Mouse (Mus musculus) monocyte, adult 5-6 weeks (primary cell): ENCODE results near the gene Alg9. TPM values are rescaled to one million over a fixed set of nuclear protein-coding genes. Genes with fewer than 3 reads are reported as not detected.
"Not testable (repeated sequence)": the region's sequence is repeated elsewhere in the genome, so short reads cannot be mapped to it uniquely, and the experiment has no call there.

Experiments used
- ATAC-seq: fragments of 153-309, 156-312 bp; replicated peaks from 2 replicates; pipeline ENCODE4 v1.8.0; 2017; ENCODE audit warnings: mild to moderate bottlenecking; ENCODE audit not compliant: low TSS enrichment, insufficient number of reproducible peaks, severe bottlenecking, poor library complexity, low FRiP score
- total RNA-seq: library from RNA; stranded (forward); fragments of 200-1000, 200-491, 200-594 nt; gene quantifications from 3 replicates; pipeline ENCODE4 v1.2.3, GENCODE M21; 2017

Alg9 gene
- total RNA-seq, 1 experiment from 2014 or later, result 16.5 TPM

DNA sequence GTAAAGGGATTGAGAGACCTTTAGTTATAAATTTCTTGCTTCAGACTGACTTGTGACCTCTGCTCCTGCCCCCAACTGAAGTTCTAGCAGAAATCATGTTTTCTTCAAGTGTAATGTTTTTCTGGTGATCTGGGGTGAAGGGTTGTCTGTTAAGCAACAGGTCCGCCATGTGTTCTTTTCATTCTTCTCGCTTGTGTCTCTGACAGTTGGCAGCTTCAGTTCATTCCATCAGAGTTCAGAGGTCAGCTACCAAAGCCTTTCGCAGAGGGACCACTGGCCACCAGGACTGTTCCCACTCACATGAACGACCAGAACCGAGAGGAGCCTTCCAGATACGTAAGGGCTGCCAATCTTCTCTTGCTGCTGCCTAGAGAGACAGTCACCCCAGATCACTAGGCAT lies 33.7 kb downstream of the Alg9 start:
- ATAC-seq, result no peak

DNA sequence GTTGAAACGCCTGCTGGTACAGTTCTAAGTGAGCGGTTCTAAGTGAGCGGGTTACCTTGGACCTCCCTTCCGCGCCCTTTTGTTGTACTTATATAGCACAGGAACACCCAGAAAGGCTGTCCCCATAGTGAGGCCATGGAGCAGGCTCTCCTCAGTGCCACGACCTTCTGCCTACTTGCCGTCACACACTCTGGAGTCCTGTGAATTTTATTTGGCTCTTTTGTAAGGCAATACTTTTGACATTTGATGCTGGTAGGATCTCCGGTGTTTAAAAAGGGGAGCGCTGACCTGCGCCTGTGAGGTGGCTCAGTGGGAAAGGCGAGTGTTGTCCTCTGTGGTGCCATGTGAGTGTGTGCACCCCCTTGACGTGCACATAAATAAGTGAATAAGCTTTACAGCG lies 34.3 kb downstream of the Alg9 start:
- no peak for ATAC-seq

DNA sequence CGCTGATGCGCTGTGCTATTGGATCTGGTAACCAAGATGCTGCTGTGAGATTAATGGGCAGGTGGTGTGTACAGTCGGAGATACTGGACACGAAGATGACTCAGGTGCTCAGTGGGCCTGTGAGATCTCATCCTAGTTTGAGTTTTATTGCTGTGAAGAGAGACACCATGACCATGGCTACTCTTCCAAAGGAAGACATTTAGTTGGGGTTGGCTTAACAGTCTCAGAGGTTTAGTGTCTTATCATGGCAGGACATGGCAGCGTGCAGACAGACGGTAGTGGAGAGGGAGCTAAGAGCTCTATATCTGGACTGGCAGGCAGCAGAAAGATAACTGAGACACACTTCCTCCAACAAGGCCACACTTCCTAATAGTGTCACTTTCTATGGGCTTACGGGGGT lies 36.4 kb downstream of the Alg9 start:
- ATAC-seq, result no peak

DNA sequence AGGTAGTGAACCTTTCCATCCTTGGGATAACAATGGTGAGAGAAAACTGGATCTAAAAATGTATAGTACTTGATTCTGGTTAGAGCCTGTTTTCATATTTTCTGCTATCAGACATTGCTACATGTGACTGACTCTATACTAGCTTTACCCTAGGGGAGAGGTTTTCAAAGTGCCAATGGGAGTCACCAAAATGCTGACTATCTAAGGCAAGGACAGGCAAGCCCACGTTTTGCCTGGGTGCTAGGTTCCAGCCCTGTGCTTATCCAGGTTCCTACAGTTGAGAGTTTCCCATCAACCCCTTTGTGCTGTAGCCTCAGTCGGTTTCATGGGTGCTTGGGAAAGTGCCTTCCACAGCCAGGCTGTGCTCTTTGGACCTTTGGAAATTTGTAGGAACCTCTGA lies 36.9 kb downstream of the Alg9 start:
- no peak for ATAC-seq

DNA sequence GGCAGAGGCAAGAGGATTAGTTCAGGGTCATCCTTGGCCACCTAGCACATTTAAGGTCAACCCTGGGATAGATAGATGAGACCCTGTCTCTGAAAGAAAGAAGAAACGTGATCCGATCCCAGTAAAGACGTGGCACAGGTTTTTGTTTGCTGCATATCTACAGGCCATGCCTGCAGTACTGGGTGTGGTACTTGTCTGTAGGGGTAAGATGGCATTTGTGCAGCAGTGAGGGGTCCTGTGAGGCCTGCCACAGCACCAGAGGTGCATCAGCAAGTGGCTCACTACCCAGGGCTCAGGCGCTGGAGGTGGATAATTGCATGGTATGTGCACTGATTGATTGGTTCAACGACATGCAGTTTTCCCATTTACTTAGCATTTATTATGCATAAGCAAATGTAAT lies 39.0 kb downstream of the Alg9 start:
- ATAC-seq, result no peak

DNA sequence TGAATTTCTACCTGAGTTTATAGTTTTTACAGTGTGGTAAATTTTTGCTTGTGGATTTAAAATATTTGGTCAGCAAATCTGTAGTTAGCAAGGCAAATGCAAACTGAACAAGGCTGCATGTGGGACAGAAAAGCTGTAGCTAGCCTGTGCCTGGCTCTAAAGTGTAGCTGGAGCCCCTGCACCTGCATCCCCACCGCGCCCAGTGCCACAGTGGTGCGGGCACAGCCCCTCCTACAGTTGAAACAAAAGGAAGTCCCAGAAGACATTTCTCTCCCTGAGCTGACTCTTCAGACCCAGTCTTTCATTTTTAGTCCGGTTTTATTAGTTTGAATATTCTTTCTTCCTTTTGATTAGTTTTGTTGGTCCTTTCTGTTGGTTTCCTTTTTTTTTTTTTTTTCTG lies 40.8 kb downstream of the Alg9 start:
- ATAC-seq, result no peak

DNA sequence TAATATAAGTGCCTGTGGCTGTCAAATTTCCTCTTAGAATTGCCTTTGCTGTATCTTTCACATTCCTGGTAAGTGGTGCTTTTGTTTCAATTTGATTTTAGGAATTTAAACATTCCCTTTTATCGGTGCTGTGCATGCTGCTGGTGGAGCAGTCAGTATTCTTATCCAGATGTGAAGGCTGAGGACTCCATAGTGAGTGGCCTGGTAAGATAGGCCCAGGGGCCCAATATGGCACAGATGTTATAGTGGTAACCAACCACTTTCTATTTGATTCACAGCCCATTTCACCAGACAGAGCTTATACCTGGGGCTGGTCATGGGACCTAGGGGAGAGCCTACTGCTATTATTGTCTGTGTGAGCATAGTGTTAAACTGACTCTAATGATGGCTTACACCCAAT lies 41.7 kb downstream of the Alg9 start:
- no peak for ATAC-seq

DNA sequence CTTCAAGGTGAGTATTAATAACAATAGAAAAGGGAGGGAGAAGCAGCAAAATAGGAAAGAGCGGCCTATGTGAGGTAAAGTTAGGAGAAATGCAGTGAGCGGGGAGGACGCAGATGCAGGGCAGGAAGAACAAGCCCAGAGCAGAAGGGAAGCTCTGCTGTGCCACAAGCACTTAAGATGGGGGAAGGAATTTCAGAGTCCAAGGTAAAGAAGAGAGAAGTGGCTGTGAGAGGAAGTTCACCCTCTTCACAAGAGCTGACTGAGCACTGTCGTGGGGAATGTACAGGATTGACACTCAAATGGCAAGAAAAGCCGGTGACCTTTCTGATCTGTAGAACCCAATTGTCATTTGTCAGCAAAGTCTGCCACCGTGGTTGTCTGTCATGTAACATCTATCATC lies 43.2 kb downstream of the Alg9 start:
- ATAC-seq, result no peak

DNA sequence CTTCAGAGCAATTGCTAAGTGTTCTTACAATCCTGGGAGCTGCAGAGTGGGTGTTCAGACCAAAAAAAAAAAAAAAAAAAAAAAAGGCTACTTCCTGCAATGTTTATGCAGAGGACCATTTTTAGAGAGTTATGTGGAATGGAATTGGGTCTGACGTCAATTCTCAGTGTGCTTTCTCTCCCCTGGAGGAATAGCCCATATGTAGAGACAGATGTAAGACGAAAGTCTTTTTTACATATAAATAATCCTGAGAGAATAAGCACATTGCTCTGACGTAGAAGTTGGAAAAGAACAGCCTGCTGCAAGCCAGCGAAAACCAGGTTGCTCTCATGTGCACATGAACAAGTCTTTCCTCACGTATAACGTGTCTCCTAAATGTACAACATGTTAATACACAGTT lies 44.9 kb downstream of the Alg9 start:
- no peak for ATAC-seq

DNA sequence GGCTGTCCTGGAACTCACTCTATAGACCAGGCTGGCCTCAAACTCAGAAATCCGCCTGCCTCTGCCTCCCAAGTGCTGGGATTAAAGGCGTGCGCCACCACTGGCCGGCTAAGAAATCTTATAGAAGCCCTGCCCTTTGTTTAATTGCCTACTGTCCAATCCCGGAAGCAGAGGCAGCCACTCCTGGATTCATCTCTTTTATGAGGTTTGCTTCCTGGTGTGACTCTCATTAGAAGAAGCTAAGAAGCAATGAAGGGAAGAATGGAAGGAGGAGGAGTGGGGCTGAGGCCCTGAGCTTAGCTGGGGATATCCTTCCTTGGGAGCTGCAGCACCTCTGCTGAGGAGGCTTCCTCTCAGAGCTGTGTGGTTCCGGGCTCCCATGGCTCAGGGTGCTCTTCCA lies 46.8 kb downstream of the Alg9 start:
- ATAC-seq, result no peak

DNA sequence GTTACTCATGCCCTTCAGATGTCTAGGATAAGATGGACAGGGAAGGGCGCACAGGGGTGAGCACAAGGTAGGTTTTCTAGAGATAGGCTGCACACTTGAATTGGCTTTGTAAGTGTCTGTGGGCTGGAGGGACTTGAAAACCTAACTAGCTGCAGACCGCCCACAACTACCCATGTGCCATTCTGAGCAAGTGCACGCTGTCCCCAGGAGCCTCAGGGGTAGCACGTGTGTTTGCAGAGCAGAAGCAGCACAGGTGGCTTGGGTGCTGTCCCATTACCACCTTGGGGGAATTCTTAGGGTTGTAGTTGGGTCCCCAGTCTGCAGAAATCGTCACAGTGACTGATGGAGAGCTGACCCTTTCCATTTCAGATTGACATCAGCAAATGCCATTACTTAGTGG lies 47.4 kb downstream of the Alg9 start:
- ATAC-seq, result no peak

DNA sequence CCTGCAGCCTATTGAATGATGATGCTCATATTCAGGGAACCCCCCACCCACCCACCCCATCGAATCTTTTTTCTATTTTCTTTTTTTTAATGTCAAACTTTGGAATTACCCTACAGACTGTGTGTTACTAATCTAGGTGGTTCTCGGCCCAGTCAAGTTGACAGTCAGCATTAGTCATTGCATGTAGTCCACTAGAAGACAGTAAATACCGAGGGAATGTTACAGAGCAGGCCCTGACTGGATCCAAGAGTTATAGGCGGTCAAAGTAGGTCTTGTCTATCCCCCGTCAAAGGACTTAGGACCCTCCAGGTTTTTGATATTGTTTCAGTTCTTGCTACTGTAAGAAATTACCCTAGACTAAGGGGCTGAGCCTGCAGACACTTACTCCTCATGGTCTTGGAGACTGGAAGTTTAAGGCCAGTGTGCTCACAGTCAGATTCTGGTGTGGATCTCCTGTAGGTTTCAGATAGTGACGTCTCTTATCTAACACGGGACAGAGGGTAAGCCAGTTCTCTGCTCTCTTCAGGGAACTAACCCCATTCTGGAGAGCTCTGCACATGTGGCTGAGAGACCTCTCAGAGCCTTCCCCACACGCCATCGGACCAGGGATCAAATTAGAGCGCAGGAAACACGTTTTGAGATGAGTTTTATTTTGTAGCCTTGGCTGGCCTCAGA lies 49.1 kb downstream of the Alg9 start:
- no peak for ATAC-seq

DNA sequence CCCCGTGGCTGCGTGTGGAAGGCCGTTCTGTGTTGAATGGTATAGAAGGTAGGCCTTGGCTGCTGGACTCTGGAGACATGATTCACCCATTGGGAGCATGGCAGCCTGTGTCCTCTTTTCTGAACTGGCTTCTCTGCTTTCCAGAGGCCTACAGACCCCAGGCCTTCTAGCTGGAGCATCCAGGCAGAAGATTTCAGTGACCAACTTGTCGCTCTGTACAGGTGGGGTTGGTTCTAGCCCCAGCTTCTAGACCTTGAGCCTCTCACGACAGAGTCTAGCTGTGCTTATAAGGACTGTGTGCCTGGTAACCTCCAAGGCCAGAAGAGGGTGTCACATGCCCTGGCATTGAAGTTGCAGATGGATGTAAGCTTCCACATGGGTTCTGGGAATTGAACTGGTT lies 56.7 kb downstream of the Alg9 start:
- ATAC-seq, result no peak

DNA sequence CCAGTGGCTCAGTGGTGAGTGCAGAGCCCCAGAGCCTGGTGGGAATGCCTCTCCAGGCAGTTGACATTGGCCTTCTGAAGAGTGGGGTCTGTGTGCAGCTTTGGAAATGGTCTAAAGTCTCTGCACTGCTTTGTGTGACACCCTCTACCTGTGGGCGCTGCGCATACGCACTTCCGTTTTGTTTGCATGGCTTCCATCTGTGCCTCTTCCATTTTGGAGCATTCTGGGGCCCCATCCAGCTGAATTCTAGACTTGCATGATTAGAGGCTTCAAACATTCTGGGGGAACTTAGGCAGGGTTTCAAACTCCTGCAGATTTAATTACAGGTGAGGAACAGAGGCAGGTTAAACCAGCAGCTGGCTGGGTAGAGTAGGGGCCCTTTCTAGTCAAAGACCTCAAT lies 57.3 kb downstream of the Alg9 start:
- no peak for ATAC-seq

DNA sequence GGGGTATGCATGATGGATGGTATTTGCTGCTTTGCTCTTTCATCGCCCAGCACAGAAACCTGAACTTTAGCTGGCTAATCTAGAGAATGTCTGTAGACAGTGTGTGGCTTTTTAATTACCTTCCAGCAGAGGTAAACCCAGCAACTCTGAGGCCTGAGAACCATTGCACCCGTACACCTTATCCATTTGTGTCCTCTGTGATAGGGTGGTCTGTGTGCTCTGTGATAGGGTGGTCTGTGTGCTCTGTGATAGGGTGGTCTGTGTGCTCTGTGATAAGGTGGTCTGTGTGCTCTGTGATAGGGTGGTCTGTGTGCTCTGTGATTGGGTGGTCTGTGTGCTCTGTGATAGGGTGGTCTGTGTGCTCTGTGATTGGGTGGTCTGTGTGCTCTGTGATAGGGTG lies 57.8 kb downstream of the Alg9 start:
- ATAC-seq, result not testable (repeated sequence)

DNA sequence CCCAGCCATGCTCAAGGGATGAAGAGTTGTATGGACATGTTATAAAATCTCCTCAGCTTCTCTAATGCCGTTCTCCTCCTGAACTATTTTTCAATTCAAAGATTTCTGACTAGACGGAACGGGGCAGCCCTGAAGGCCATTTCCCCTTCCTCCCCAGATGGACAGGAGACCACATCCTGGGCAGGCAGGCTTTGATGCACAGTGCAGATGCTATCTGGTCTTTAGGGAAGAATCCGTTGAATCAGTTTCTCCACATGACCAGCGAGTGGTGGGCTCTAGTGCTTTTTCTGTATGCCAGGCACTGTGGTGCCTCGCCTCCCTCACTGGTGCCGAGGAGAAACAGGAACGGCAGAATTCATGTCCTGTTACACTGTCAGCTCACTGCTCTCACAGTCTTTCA lies 59.0 kb downstream of the Alg9 start:
- no peak for ATAC-seq

DNA sequence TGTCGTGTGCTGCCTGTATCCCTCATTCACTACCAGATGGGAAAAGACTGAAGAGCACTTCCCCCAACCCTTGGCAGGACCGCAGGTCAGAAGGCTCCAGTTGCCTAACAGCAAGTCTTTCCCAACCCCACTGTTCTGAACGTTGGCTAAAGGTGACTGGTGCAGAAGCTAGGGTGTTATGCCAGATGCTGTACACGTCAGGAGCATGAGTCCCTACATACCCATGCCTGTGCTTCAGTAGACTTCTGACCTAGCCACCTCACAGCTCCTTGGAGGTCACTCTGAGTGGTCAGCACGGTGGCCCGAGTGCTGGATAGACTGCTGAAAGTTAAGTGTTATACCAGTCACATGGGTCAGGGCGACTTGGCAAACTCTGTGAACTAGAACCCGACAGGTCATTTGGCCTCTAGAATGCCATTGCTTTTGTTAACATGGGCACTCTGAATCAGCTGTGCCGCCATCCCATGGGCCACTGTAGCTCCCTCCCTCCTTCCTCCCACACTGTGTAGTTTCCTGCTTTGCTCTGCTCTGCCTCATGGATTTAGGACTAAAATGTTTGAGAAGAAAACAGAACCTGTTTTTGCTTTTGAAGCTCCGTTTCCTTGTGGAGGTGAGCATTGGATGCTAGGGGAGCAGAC lies 60.4 kb downstream of the Alg9 start:
- peak; percentile 56; the same call in 1 of the 2 replicates for ATAC-seq

DNA sequence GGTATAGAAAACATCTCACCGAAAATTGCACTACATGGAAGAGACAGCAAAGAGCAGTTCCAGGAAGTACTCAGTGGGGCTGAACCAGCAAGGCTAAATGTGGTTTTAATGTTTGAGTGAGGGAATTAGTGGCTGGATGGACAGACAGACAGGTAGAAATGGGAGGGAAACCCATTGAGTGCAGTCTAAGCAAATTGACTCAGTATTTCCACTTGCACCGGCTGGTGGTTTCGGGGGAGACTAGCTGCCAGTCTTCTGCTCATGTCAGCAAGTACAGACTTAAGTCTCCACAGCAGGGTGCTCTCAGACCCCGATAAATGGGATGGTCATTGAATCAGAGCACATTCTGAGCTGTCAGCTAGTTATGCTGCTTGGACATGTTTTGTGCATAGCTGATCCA lies 61.3 kb downstream of the Alg9 start:
- no peak for ATAC-seq

DNA sequence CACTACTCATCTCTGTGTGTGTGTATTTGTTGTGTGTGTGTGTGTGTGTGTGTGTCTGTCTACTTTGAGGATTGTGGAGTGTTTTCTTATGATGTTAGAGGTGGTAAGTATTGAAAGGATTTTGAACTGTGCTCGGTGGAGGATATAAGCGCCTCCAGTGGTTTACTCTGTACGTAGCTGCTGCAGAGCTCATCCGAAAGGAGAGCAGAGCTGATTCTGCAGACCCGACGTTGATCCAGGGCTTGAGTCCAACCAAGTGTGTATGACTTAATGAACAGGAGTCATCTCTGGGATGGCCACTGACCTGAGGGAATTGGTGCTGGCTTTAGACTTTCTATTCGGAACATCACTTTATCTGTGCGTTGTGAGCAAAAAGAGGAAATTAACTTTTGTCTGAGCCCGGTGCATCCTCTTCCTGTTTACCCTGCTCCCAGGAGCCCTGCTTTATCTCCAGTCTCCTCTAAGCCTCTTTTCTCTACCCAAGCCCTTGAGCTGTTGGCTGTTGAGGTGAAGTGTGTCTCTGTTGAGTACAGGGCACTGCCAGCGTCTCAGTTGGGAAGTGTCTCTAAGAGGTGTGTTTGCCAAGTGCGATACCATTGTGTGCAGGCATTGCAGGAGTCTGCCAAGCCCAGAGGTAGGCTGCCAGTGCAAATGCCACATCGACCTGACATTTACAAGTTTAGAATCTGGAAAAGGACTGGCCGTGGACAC lies 66.4 kb downstream of the Alg9 start:
- no peak for ATAC-seq

DNA sequence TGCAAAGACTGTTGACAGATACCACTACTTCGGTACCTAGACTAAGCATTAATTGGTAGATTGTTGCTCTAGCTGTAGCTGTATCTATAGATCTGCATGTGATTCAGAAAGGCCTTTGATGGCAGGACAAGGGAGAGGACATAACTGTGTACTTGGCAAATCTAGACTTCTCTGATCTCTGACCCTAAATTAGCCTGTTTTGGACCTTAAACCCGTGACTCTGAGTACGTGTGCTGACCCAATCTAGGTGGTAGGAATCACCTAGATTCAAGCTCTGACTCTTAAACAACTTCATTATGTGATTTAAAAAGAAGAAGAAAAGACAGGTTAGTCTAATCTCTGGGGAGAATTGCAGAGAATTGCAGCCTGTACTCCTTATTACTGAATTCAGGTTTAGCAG lies 70.3 kb downstream of the Alg9 start, which contains the start of gene Ppp2r1b:
Gene Ppp2r1b, plus strand, starts transcription at position 221 of the 400 bp plus-strand sequence.
- no peak for ATAC-seq
